Mouse (Mus musculus) gastrocnemius, postnatal 10 days (tissue): ENCODE results near the gene Idh3a. TPM values are rescaled to one million over a fixed set of nuclear protein-coding genes. Genes with fewer than 3 reads are reported as not detected.
"Not testable (repeated sequence)": the region's sequence is repeated elsewhere in the genome, so short reads cannot be mapped to it uniquely, and the experiment has no call there.

ENCODE experiments used
- DNase-seq: peaks from one replicate; pipeline ENCODE4 v3.0.0; 2021; ENCODE audit warnings: mixed read lengths
- total RNA-seq, 2 experiments: library from RNA; stranded (reverse); gene quantifications; 2 replicates each; pipeline ENCODE4 v1.2.3; 2021

The Idh3a gene
- total RNA-seq, 2 experiments from 2014 or later, result 320 to 400 TPM

- DNase-seq, result no peak
These were observed 315 bp upstream of the Idh3a start for GRCm38 (mm10) chr9:54585839-54586198.

DNA sequence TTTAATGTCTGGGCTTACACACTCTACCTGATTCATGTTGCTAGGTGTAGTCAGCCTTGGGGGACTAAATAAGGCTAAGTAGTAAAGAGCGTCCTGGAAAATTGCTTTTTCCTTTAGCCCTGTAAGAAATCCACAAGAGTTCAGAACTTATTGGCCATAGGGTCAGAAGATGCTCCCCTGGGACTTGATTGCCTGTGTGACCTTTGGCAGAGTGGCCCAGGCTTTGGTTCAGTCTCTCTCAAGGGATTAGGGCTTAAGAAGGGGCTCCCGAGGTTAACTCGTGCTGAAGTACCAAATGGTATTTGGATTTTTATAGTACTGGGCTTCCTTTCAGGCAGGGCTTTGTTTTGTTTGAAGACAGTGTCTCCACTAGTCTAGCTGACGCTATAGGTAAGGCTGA lies 1.7 kb downstream of the Idh3a start:
- DNase-seq, result no peak

GRCm38 (mm10) chr9:54593652-54594051 lies 7.5 kb downstream of the Idh3a start:
- not testable (repeated sequence) for DNase-seq

DNA sequence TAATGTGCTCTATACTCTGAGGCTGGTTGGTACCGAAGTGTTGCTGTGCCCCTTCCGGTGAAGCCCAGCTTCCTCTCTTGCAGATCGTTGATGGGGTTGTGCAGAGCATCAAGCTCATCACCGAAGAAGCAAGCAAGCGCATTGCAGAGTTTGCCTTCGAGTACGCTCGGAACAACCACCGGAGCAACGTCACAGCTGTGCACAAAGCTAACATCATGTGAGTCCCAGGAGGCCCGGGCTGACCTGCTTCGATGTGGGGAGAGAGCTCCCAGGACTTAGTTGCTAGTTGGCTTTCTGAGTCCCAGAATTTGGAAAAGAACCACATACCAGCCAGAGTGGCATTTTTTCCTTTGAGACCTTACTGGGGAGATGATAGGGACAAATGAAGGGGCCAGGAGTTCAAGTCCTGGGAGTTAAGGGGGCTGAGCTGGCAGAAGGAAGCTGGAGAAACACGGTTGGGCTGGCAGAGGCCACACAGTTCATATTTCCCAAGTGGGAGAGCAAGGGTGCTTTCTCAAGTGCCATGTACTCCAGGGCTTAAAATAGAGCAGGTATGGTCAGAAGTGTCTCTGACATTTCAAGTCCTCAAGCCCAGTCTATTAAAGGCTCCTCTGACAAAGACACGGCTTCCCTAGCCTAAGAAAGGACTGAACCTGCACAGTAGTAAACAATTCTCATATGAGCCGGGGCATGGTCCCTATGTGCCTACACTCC lies 10.8 kb downstream of the Idh3a start:
- no peak for DNase-seq

GRCm38 (mm10) chr9:54602386-54602785 lies 16.3 kb downstream of the Idh3a start:
- no peak for DNase-seq

DNA sequence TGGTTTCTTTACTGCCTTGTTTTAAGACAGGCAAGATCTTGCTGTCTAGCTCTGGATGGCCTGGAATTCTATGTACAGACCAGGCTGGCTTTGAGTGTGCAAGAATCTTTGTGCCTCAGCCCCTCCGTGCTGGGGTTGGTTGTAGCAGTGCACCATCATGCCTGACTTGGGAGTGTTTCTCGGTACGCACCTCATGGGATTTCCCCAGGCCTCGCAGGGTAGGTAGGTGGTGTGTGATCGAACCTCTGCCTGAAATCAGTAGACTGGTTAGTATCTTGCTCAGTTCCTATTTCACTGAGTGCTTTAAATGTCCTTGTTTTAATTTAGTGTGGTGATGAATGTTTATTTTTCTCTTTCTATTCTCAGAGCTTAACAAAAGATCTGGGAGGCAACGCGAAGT lies 16.8 kb downstream of the Idh3a start:
- DNase-seq, result no peak

- no peak for DNase-seq
These were observed 18.1 kb downstream of the Idh3a start for GRCm38 (mm10) chr9:54604131-54604654.

GRCm38 (mm10) chr9:54604886-54605285 lies 18.8 kb downstream of the Idh3a start:
- peak; percentile 69 for DNase-seq

DNA sequence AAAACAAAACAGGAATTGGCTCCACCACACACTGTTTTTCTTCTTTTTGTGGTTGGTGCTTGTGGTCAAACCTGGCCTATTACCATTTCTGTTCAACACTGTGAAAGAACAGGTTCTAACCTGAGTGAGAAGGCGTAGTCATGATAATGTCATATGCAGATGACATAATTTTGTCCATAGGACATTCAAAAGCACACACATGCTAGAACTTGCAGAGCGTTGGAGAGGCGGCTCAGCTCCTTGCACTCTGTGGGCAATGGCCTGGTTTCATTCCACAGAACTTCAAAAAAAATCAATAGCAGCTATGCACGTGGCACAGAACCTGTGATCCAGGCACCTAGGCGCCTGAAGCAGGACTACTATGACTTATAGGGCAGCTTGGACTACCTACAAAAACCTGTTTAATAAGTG lies 26.7 kb downstream of the Idh3a start:
- no peak for DNase-seq

- DNase-seq, result no peak
These were observed 28.2 kb downstream of the Idh3a start for GRCm38 (mm10) chr9:54614182-54614850.

DNA sequence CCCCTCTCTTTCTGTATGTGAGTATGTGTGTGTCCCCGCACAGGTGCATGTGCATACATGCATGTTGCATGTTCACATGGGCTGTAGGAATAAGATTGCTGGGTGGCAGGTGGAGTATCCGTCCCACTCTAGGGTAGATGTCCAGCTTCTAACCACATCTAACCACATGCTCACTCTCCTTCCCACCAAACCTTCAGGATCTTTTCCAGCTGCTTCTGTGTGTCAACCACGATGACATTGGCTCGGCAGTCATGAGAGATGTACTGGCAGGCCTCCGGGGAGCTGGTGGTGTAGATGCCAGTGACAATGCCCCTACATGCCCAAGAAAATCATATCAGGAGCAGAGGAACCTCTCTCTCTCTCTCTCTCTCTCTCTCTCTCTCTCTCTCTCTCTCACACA lies 41.1 kb downstream of the Idh3a start:
- DNase-seq, result no peak

- no peak for DNase-seq
These were observed 42.6 kb downstream of the Idh3a start for GRCm38 (mm10) chr9:54628752-54629151.

- no peak for DNase-seq
These were observed 43.6 kb downstream of the Idh3a start for GRCm38 (mm10) chr9:54629613-54630261.

- no peak for DNase-seq
These were observed 44.8 kb downstream of the Idh3a start for GRCm38 (mm10) chr9:54630905-54631304.

DNA sequence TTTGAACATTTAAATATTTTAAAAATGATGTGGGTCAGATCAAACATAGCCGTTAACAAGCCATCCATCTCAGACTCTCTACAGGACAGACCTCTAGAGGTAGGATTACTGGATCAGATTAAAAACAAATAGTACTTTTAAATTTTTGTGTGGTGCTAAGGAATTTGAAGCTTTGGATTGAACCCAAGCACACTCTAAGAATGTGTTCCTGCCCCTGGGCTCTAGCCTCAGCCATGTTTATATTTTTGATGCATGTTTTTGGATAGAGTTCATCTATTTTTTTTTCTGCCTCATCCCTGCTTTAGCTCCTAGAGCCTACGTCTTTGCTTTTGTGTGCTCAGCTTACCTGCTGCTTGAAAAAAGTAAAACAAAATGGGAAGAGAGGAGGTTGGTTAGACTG lies 47.3 kb downstream of the Idh3a start:
- no peak for DNase-seq

DNA sequence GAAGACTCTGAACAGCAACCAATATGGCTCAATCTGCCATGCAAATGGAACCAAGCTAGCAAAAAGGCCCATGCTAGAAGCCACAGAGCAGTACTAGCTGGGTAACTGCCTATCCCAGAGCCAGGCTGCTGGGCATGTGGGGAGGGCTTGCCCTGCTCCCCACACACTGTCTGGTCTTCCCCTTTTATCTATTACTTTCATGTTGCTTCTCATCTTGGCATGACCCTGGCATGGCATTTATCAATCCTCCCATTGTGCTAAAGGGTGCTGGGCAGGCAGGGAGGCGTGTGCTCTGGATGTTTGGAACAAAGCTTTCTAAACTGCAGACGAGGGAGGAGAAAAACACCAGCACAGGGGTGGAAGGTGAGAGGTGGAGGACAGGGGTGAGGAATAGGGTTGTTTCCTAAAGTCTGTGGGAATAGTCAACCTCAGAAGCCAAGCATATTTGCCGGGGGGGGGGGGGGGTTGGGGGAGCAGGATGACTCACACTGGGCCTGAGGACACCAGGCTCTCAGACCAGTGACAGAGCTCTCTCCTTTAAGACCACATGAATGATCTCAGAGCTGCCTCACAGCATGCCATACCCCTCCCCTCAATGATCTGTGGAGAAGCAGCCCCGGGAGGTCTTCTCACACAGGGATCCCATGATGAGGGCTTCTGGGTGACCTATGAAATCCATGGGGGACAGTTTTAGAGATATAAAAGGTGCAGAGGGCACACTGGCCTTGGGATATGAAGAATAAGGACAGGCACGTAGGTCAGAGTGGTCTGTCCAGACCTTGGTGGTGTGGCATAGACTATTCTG lies 51.6 kb downstream of the Idh3a start:
- DNase-seq, result no peak

GRCm38 (mm10) chr9:54639192-54639591 lies 53.1 kb downstream of the Idh3a start:
- DNase-seq, result no peak

DNA sequence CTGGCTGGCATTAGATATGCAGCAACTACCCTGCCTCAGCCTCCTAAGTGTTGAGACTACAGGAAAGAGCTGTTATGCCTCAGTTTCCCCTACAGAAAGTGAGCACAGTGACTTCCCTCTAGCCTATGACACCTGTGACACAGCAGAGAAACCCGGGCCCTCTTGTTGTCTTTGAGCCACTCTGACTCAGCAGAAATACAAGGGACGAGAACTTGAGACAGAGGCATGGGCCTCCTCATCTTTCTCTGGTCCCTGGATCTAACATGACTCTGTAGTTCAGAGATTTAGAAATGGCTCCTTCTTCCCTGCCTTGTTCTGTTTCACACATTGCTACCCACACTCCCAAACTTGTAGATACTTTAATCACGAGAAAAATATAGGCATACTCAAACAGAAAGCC lies 55.4 kb downstream of the Idh3a start:
- no peak for DNase-seq

GRCm38 (mm10) chr9:54642149-54642548 lies 56.0 kb downstream of the Idh3a start:
- no peak for DNase-seq

DNA sequence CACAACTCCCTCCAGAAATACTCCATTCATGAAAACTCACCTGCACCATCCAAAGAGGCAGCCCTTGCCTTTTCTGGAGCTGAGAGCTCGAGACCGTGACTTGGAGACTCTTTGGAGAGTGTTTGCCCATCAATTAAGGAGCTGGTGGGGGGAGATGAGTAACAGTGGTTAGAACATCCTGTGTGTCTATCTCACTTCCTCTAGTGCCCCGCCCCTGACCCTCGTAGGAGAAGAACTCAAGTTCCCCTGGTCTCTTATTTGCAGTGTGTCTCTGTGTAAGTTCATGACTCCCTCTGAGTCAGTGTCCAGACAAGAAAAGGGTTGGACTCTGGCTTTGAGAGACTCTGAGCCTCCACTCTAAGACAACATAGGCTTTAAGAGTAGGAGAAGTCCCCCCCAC lies 56.4 kb downstream of the Idh3a start:
- no peak for DNase-seq

DNA sequence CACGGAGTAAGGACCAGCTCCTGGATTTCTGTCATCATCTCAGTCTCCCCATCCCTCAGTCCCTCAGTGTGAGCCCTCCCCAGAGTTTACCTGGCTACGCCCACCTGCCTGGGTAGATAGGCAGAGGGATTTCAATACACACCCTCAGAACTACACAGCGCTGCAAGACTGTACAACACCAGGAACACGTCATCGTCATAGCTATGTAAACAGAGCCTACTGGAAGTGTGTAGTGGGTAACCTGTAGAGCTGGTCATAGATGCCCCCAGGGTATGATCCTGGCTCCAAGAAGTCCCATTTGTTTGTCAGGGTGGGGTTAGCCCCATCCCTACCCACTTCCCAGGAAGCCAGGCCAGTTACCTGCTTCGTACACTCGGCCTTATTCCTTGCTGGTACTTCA lies 57.0 kb downstream of the Idh3a start:
- no peak for DNase-seq

DNA sequence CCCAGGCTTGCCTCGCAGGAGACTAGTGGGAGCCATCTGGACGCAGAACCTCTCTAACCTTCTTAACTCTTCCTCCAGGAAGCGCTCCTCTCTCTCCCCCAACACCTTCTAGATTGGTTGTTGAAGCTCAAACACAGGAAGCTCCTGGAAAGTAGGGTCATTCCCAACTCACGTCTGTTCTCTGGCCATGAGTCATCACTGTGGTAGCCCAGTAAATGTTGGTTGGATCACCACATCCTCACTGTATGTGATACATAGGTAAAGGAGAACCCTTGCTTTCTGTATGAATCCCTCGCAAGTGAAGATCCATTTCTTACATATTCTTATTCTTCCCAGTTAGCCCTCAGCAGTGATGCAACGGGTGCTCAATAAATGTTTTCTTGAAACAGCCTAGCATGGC lies 59.4 kb downstream of the Idh3a start:
- no peak for DNase-seq

DNA sequence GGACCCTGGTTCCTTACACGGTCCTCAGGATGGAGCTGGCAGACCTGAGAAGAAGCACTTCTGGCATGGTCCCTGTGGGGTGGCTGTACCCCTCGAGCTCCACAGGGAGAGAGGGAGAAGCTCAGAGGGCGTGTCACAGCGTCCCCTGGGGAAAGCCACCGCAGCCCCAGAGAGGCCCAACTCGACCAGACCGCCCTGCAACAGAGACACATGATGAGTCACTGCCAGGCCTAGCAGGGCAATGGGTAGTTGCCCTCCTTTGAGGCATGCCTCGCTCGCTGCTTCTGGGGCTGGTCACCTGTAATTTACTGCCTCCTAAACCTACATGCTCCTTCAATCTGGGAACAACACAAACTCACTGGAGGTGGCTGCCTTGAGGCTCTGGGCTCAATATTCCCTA lies 60.1 kb downstream of the Idh3a start:
- DNase-seq, result no peak
